ENCODE assay signal across 14 mouse cellular contexts in genomic region chr17:50650535-50651223, GRCm38 (mm10).
DNase-seq lines count a peak whose midpoint lies in the region; ATAC-seq and TF ChIP-seq lines count a peak whose summit lies in the region.
"Had no signal": no experiment of that assay in that cellular context is flagged by ENCODE, and none has a peak within 500 bp of the region (broad histone marks: within the 10 kb centered on the region; RNA-seq: fewer than 3 reads in every experiment).

No protein-coding gene starts in this region.

- WGBS in liver, adult 2 months = 76% methylated on average over 14 of the region's 14 CpGs
- WGBS in liver, postnatal 0 days (ENCODE audit: insufficient replicate concordance) = 88% methylated on average over 14 of the region's 14 CpGs
- 96% methylated on average over 14 of the region's 14 CpGs for WGBS in hindbrain, embryonic 13.5 days

- peak; percentile 84 for DNase-seq in liver, adult 2 months (ENCODE audit: extremely low read depth, low read depth, low spot score)
- no peak for DNase-seq in liver, postnatal 0 days
- peak; percentile 85 for DNase-seq in cerebellum, adult 9-11 months
- peak; percentile 88 for DNase-seq in layer of hippocampus, adult 9-11 months
- peak; percentile 76 for DNase-seq in right cerebral cortex, postnatal 25 days
- no peak for DNase-seq in gastrocnemius, postnatal 36 days
- DNase-seq: adrenal gland, postnatal 36 days; kidney, postnatal 25 days; liver, embryonic 13.5 days; spleen, adult 18-20 months had no signal

- no peaks in the 10 kb centered on the region for H3K27me3 ChIP-seq in liver, adult 2 months (ENCODE audit: control insufficient read depth, insufficient read depth, low read length)
- H3K27me3 ChIP-seq in liver, postnatal 0 days (ENCODE audit: insufficient read depth, low read length) = no peaks in the 10 kb centered on the region
- no peaks in the 10 kb centered on the region for H3K27me3 ChIP-seq in hindbrain, embryonic 13.5 days
- H3K27me3 ChIP-seq: liver, embryonic 13.5 days had no signal

- H3K9me3 ChIP-seq in liver, postnatal 0 days (ENCODE audit: low read length) = peaks cover 4% of the 10 kb centered on the region; the same call in 1 of the 2 replicates
- H3K9me3 ChIP-seq in hindbrain, embryonic 13.5 days = peaks cover 5% of the 10 kb centered on the region

- intact Hi-C loops in gastrocnemius, postnatal 36 days (cut with DNase I) = no loop called here

- ATAC-seq in liver, postnatal 0 days = no peak
- no peak for ATAC-seq in hindbrain, embryonic 13.5 days (ENCODE audit: low FRiP score)
- ATAC-seq in erythroblast, adult 5-6 weeks (replicated peaks; ENCODE audit: low FRiP score, poor library complexity, severe bottlenecking) = no peak
- ATAC-seq: intestine, embryonic 16.5 days had no signal

- no peaks in the 10 kb centered on the region for H3K79me2 ChIP-seq in liver, adult 2 months (ENCODE audit: control insufficient read depth, insufficient read depth, low read length)

- no peak overlapping the region for H3K4me3 ChIP-seq in liver, adult 2 months (ENCODE audit: insufficient read depth, low read depth, low read length)
- no peak overlapping the region for H3K4me3 ChIP-seq in liver, postnatal 0 days (ENCODE audit: low read depth, low read length)
- H3K4me3 ChIP-seq in hindbrain, embryonic 13.5 days = no peak overlapping the region
- H3K4me3 ChIP-seq: liver, embryonic 13.5 days had no signal

- H3K27ac ChIP-seq in liver, adult 2 months (replicated peaks; ENCODE audit: insufficient read depth, low read depth, low read length) = no peak overlapping the region
- H3K27ac ChIP-seq in liver, postnatal 0 days (ENCODE audit: low read depth) = no peak overlapping the region
- no peak overlapping the region for H3K27ac ChIP-seq in hindbrain, embryonic 13.5 days
- H3K27ac ChIP-seq: liver, embryonic 13.5 days; macrophage had no signal

- no peak for TF ChIP-seq CTCF in liver, adult 2 months (IDR thresholded peaks at IDR 0.05; ENCODE audit: low read depth, low read length)
- no peak for TF ChIP-seq CTCF in liver, postnatal 0 days (IDR thresholded peaks at IDR 0.05; ENCODE audit: low read depth)

- H3K9ac ChIP-seq in liver, adult 2 months (ENCODE audit: low read depth, low read length) = no peak overlapping the region
- H3K9ac ChIP-seq in liver, postnatal 0 days (replicated peaks) = no peak overlapping the region
- H3K9ac ChIP-seq in hindbrain, embryonic 13.5 days = no peak overlapping the region
- H3K9ac ChIP-seq: liver, embryonic 13.5 days had no signal

- no peak for TF ChIP-seq POLR2A in liver, adult 2 months (IDR thresholded peaks at IDR 0.05; ENCODE audit: extremely low read depth, insufficient read depth, low read length)

- H3K36me3 ChIP-seq in liver, adult 2 months (ENCODE audit: control insufficient read depth, insufficient read depth, low read length) = no peaks in the 10 kb centered on the region
- H3K36me3 ChIP-seq in liver, postnatal 0 days (replicated peaks; ENCODE audit: insufficient read depth, low read length) = 0 out of 2 replicates have a peak, but pooled peaks cover 2% of the 10 kb centered on the region
- peaks cover 7% of the 10 kb centered on the region for H3K36me3 ChIP-seq in hindbrain, embryonic 13.5 days

- no peak for TF ChIP-seq EP300 in liver, postnatal 0 days (IDR thresholded peaks at IDR 0.05; ENCODE audit: low read depth)

- H3K4me1 ChIP-seq in liver, adult 2 months (ENCODE audit: control insufficient read depth, insufficient read depth, low read length) = 0 out of 2 replicates have a peak, but pooled peaks cover 1% of the 10 kb centered on the region
- no peaks in the 10 kb centered on the region for H3K4me1 ChIP-seq in liver, postnatal 0 days (ENCODE audit: insufficient read depth)
- peaks cover 7% of the 10 kb centered on the region; the same call in 1 of the 2 replicates for H3K4me1 ChIP-seq in hindbrain, embryonic 13.5 days (replicated peaks)

- H3K4me2 ChIP-seq in liver, postnatal 0 days (ENCODE audit: low read depth, low read length) = no peak overlapping the region
- H3K4me2 ChIP-seq in hindbrain, embryonic 13.5 days = no peak overlapping the region
- H3K4me2 ChIP-seq: liver, embryonic 13.5 days had no signal

Comparison
In these comparisons a context has a peak if more than half of its experiments do, and no peak if none do; other contexts are left out.
1. DNase-seq: peak in liver, adult 2 months (single experiment), cerebellum, adult 9-11 months (single experiment), layer of hippocampus, adult 9-11 months (single experiment) and right cerebral cortex, postnatal 25 days (single experiment); none in liver, postnatal 0 days (single experiment) and gastrocnemius, postnatal 36 days (0 of 2).